Mouse (Mus musculus) hindlimb bud, embryonic 11.5 days (tissue): ENCODE data around the gene Ttc23.
A peak's percentile ranks its signal among the peaks of the same experiment; 100 is the strongest.

ENCODE experiments used
- DNase-seq: peaks from one replicate; pipeline ENCODE4 v3.0.0-alpha.2; 2012; ENCODE audit warnings: low read depth, low spot score; ENCODE audit errors: extremely low spot score

Ttc23 gene

GRCm38 (mm10) chr7:67647277-67647676 is at the start of gene Ttc23:
TSS of gene Ttc23 (plus strand) at chr7:67647410.
- DNase-seq, result peak; percentile 89

DNA sequence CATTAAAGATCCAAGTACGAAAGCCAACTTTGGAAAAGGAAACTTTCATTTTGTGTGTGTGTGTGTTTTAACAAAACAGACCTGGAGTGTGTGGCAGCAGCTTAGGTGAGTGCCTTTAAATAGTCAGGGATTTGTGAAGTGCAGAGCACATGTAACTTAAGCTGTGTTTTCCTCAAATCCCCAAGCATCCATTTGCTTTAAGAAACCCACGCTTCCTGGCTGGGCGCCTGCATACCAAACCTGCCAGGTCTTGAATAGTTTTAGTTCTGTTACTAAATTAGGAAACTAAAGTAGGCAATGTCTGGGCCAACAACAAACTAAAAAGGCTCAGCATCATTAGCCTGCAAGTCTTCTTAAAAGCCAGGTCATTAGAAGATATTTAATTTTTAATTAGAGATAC is 49.2 kb upstream of the Ttc23 start:
- DNase-seq, result no peak

DNA sequence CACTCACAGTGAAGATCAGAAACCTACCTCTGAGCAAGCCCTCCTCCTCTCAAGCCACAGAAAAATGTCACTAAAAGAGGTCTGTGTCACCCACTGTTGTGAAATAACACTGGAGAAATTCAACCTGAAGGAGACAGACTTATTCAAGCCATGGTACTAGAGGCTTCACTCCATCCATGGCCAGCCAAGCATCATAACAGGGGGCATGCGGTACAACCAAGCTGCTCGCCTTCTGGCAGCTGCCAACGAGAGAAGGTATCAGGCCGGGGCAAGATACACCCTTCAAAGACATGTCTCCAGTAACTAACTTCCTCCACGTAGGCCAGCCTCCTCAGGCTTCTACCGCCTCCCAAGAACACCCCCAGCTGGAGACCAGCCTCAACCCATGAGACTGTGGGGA is 42.1 kb upstream of the Ttc23 start:
- no peak for DNase-seq

DNA sequence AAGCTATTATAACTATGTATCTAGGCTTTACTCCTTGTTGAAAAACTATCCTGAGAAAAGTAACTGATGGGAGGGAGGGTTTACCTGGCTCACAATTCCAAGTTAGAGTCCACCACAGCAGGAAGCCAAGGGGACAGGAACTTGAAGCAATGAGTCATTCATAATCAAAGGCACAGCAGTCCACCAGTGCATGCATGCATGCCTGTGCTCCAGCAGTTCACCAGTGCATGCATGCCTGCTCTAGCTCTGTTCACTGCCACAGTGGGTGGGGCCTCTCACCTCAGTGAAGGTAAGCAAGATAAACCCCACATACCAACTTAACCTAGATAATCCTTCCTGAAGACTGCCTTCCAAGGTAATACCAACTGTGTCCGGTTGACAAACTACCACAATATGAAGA is 41.0 kb upstream of the Ttc23 start:
- no peak for DNase-seq

DNA sequence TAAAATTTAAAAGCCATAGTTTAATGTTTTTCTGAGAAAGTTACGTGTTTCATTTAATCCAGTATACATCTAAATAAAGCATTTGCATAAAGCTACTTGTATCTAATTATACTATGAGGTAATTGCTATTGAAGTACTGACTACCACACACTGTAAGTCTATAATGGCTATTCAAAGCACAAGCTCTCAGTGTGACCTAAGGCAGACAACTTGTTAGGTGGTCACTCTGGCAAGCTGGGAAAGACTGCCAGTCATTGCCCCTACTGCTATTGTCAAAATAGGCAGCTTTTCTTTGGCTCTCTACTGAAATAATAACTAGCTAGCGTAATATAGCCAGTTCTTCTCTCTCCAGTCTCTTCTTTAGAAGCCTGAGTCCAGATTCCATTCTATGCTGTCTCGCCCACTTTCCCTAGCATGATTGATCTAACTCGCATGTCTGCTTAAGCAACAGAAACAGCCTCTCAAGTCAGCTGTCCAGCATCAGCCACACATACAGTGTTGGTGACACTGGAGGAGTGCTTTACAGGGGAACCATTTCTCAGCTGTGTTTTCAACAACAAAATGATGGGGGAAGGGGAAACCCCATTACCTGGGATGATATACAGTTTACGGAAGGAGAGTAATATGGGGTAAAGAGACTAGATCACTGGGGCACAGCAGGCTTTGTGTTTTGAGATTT is 39.4 kb upstream of the Ttc23 start:
- no peak for DNase-seq

GRCm38 (mm10) chr7:67608348-67609024 is 38.7 kb upstream of the Ttc23 start:
- DNase-seq, result no peak

GRCm38 (mm10) chr7:67613795-67614463 is 33.3 kb upstream of the Ttc23 start:
- DNase-seq, result no peak

DNA sequence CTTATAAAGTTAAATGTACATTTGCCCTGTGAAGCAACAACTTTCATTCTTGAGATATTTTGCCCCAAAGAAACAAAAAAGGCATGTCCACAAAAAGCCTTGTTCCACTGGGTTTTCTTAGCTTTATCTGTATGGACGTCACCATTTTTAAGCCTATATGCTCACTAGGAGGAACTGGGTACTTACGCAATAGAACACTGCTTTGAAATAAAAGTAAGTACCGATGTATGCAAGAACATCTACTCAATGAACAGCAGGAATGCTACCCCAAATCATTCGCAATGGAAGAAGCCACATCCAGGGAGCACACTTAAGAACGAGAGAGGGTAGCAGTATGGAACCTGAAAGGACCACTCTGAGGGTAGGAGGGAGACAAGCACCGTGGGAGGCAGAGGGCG is 32.7 kb upstream of the Ttc23 start:
- DNase-seq, result no peak

- DNase-seq, result no peak
These were observed 30.3 kb upstream of the Ttc23 start for GRCm38 (mm10) chr7:67616890-67617289.

- DNase-seq, result no peak
These were observed 29.6 kb upstream of the Ttc23 start for GRCm38 (mm10) chr7:67617646-67618045.

DNA sequence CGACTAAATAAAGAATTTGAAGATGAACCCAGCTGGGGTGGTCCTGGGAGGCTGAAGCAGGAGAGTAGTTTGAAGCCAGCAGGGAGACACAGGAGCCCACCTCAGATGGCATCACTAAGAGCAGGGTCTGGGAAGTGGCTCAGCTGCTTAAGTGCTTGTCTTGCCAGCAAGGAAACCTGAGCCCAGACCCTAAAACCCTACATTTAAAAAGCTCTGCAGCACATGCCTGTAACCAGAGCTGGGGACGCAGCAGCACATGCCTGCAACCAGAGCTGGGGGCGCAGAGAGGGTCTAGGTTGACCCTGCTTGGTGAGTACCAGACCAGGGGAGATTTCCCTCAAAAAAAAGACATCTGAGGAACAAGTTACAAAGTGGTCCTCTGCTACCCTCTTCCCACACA is 28.9 kb upstream of the Ttc23 start:
- no peak for DNase-seq

GRCm38 (mm10) chr7:67619836-67620235 is 27.4 kb upstream of the Ttc23 start:
- no peak for DNase-seq

GRCm38 (mm10) chr7:67622151-67622550 is 25.1 kb upstream of the Ttc23 start:
- DNase-seq, result no peak

DNA sequence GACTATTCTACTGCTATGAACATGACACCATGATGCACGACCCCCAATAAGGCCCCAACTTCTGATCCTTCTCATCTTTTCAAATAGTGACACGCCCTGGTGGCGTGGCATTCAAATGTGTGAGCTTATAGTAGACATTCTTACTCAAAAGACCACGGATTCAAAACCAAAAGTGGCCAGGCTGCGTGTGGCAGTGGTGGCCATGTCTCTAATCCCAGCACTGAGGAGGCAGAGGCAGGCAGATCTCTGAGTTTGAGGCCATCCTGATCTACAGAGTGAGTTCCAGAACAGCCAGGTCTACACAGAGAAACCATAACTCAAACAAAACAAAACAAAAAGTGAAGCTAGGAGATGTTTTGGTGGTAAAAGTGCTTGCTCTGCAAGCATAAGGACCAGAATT is 20.5 kb upstream of the Ttc23 start:
- DNase-seq, result no peak

DNA sequence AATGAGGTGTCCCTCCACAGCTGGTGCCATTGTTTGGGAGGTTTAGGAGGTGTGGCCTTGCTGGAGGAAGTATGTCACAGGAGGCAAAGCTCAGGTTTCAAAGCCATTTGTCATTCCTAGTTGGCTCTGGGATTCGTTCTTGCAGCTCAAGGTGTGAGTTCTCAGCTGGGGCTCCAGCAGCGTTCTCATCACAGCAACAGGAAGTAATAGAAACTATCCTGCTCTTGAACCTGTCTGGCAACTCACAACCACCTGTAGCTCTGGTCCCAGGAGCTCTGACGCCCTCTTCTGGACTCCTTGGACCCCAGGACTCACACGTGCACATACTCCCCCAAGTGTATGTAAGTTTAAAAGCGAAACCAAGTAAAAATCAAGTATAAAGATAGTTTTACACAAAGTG is 17.5 kb upstream of the Ttc23 start:
- no peak for DNase-seq

- DNase-seq, result peak; percentile 79
These were observed 16.4 kb upstream of the Ttc23 start for GRCm38 (mm10) chr7:67630817-67631216.

GRCm38 (mm10) chr7:67632380-67632779 is 14.8 kb upstream of the Ttc23 start:
- DNase-seq, result no peak

DNA sequence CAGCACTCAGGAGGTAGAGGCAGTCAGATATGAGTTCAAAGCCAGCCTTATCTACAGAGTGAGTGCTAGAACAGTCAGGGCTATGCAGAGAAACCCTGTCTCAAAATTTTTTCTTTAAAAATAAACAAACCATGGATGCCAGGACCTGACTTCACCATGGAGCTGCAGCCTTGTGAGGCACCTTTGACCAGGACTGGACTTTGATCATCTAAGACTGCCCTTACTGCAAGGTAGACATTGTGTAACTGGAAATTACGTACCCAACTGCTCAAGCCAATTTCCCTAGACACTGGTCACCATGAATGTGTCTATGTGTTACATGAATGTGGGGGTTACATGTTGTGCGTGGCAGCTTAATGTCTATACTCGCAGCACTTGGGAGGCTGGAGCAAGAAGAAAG is 13.0 kb upstream of the Ttc23 start:
- no peak for DNase-seq

DNA sequence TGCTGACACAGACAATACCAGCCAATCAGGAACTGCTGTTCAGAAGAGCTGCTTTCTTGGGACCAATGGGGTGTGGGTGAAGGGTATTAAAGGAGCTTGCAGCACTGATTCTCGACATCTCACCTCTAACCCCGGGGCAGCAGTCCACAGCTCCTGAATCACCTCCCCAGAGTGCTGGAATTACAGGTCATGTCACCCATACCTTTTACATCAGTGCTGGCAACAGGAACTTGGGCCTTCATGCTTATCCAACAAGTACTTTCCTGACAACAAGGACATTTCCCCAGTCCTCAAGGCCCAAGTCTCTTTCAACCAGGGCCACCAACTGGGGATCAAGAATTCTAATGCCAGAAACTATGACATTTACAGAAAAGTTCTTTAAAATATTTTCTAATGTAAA is 11.0 kb upstream of the Ttc23 start:
- no peak for DNase-seq

DNA sequence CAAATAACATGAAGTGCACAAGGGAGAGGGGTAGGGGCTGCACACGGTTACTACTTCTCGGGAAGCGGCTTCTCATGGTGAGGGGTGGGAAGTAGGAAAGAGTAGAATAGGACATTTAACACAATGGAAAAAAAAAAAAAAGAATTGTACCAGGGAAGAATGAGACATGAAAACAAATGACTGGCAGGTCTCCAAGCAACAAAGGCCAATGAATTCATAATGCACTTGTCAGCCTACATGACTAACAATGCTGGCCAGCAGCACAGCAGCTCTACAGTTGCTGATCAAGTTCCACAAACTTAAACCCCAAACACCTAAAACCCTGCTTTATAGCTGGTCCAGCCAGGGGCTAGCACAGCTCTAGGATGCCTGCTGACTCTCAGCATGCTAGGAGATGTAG is 8.2 kb upstream of the Ttc23 start:
- no peak for DNase-seq

DNA sequence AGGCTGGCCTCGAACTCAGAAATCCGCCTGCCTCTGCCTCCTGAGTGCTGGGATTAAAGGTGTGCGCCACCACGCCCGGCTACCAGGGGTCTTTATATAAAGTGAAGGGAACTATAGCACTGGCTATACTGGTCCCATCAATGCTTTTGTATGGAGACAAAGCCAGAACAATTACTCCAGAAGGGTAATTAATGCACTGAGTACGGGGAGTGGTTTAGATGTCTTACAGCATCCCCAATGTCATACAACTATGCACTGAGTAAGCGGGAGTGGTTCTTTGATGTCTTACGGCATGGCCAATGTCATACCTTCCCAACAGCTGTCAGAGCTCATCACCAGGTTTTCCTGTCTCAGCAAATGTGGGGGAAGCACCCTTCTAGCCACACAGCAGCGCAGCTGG is 4.3 kb upstream of the Ttc23 start:
- no peak for DNase-seq

- DNase-seq, result no peak
These were observed 2.9 kb upstream of the Ttc23 start for GRCm38 (mm10) chr7:67644291-67644690.
